Mouse (Mus musculus): ENCODE results near the gene Zfp708. TPM values are rescaled to one million over a fixed set of nuclear protein-coding genes. Genes with fewer than 3 reads are reported as not detected.
"Not testable (repeated sequence)": the region's sequence is repeated elsewhere in the genome, so short reads cannot be mapped to it uniquely, and the experiment has no call there.

Zfp708 gene
- total RNA-seq (2021): 1 to 10 TPM; 2.3 to 2.5 TPM

- intact Hi-C loops (cut with DNase I): no loop called here
- no peak for DNase-seq (ENCODE audit: low spot score in 2 of 2)
Observed at GRCm38 (mm10) chr13:67097876-67098275, at the start of gene Zfp708. Zfp708 (minus strand) TSS chr13:67097976.

GRCm38 (mm10) chr13:67128038-67128721 is 30.4 kb upstream of the Zfp708 start:
- intact Hi-C loops (cut with DNase I): loop anchor here (1.0 to 2.0 kb wide), 3 partner anchors 20 to 179 kb away; partner anchors contain the start of genes Gm28557, Zfp457 and Zfp712
- peak; percentile 89 to 96 for DNase-seq (ENCODE audit: low spot score in 2 of 2)

- intact Hi-C loops (cut with DNase I); DNase-seq (ENCODE audit: low spot score in 2 of 2): not testable (repeated sequence)
Observed at GRCm38 (mm10) chr13:67127507-67127906, 29.7 kb upstream of the Zfp708 start.

- intact Hi-C loops (cut with DNase I): no loop called here
- no peak for DNase-seq (ENCODE audit: low spot score in 2 of 2)
Observed at GRCm38 (mm10) chr13:67124460-67124859, 26.7 kb upstream of the Zfp708 start.

- intact Hi-C loops (cut with DNase I); DNase-seq (ENCODE audit: low spot score in 2 of 2): not testable (repeated sequence)
Observed at GRCm38 (mm10) chr13:67121360-67121759, 23.6 kb upstream of the Zfp708 start, which contains the start of gene Zfp759. Zfp759 (plus strand) TSS chr13:67121660.

- intact Hi-C loops (cut with DNase I); DNase-seq (ENCODE audit: low spot score in 2 of 2): not testable (repeated sequence)
Observed at GRCm38 (mm10) chr13:67116163-67116562, 18.4 kb upstream of the Zfp708 start, which contains the start of gene Rslcan18. Rslcan18 (minus strand) TSS chr13:67116263.

GRCm38 (mm10) chr13:67113287-67113686 is 15.5 kb upstream of the Zfp708 start:
- DNase-seq (ENCODE audit: low spot score in 2 of 2): no peak
- intact Hi-C loops (cut with DNase I): no loop called here

GRCm38 (mm10) chr13:67112096-67112495 is 14.3 kb upstream of the Zfp708 start:
- peak; percentile 33 to 55 for DNase-seq (ENCODE audit: low spot score in 2 of 2)
- intact Hi-C loops (cut with DNase I): no loop called here

GRCm38 (mm10) chr13:67108821-67109206 is 11.0 kb upstream of the Zfp708 start:
- intact Hi-C loops (cut with DNase I): loop anchor here (1.0 to 2.0 kb wide), 6 partner anchors 19 to 251 kb away; partner anchors contain the start of genes Gm28044, Zfp455, Zfp457 and Zfp712
- no peak for DNase-seq (ENCODE audit: low spot score in 2 of 2)

- intact Hi-C loops (cut with DNase I): loop anchor here (1.0 to 2.0 kb wide), 6 partner anchors 20 to 252 kb away; partner anchors contain the start of genes Gm28044, Zfp455, Zfp457 and Zfp712
- peak; percentile 94 to 99 for DNase-seq (ENCODE audit: low spot score in 2 of 2)
Observed at GRCm38 (mm10) chr13:67108194-67108820, 10.5 kb upstream of the Zfp708 start, which contains the start of gene Gm28557. Gm28557 (minus strand) TSS chr13:67108604.

GRCm38 (mm10) chr13:67107681-67108080 is 9.9 kb upstream of the Zfp708 start:
- no peak for DNase-seq (ENCODE audit: low spot score in 2 of 2)
- intact Hi-C loops (cut with DNase I): loop anchor here (1.0 to 2.0 kb wide), 6 partner anchors 21 to 253 kb away; partner anchors contain the start of genes Gm28044, Zfp455, Zfp457 and Zfp712

GRCm38 (mm10) chr13:67090154-67090553 is 7.6 kb downstream of the Zfp708 start:
- intact Hi-C loops (cut with DNase I): no loop called here
- DNase-seq (ENCODE audit: low spot score in 2 of 2): no peak

- intact Hi-C loops (cut with DNase I): loop anchor here (1.0 to 2.0 kb wide), 2 partner anchors 21 to 26 kb away; partner anchors contain the start of genes Gm28557 and Zfp712
Observed at GRCm38 (mm10) chr13:67081946-67082345, 15.8 kb downstream of the Zfp708 start.

GRCm38 (mm10) chr13:67081142-67081713 is 16.5 kb downstream of the Zfp708 start:
- intact Hi-C loops (cut with DNase I): loop anchor here (1.0 to 2.0 kb wide), 2 partner anchors 20 to 27 kb away; partner anchors contain the start of genes Gm28557 and Zfp712
- DNase-seq (ENCODE audit: low spot score in 2 of 2): peak; percentile 61 to 88

More at GRCm38 (mm10) chr13:67081946-67082345, 15.8 kb downstream of the Zfp708 start:
- no peak for DNase-seq (ENCODE audit: low spot score in 2 of 2)

- DNase-seq (ENCODE audit: low spot score in 2 of 2): no peak
- intact Hi-C loops (cut with DNase I): no loop called here
Observed at GRCm38 (mm10) chr13:67077244-67077643, 20.5 kb downstream of the Zfp708 start.

- no peak for DNase-seq (ENCODE audit: low spot score in 2 of 2)
- intact Hi-C loops (cut with DNase I): no loop called here
Observed at GRCm38 (mm10) chr13:67072786-67073185, 25.0 kb downstream of the Zfp708 start.

- intact Hi-C loops (cut with DNase I): no loop called here
- no peak for DNase-seq (ENCODE audit: low spot score in 2 of 2)
Observed at GRCm38 (mm10) chr13:67065386-67065785, 32.4 kb downstream of the Zfp708 start.

GRCm38 (mm10) chr13:67062427-67062826 is 35.3 kb downstream of the Zfp708 start:
- DNase-seq (ENCODE audit: low spot score in 2 of 2): no peak
- intact Hi-C loops (cut with DNase I): no loop called here

- peak; percentile 94 to 97 for DNase-seq (ENCODE audit: low spot score in 2 of 2)
- intact Hi-C loops (cut with DNase I): loop anchor here (2.0 kb wide), 3 partner anchors 20 to 68 kb away; partner anchors contain the start of gene Gm28557
Observed at GRCm38 (mm10) chr13:67060786-67061358, 36.9 kb downstream of the Zfp708 start, which contains the start of gene Zfp712. Zfp712 (minus strand) TSS chr13:67061170.
